ENCODE assay signal across 21 mouse cellular contexts in the genomic region with DNA sequence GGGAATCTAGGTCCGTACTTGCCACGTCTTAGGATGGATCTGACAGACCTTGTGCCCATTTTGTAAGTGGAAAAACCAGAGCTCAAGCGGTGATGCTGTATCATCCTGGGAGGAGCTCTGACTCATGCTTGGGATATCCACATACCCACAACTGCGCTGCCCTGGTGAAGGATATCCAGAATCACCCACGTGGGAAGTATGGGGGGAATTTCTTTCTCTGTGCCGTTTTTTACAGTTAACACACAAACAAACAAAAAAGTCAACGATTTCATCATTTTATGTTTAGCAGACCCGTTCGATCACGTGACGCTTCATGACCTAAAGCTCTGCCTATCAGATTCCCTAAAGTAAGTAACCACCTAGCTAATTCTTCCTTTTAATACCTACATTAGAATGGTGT. TPM values are rescaled to one million over a fixed set of nuclear protein-coding genes. Genes with fewer than 3 reads are reported as not detected.
"Had no signal": no experiment of that assay in that cellular context is flagged by ENCODE, and none has a peak within 500 bp of the region (broad histone marks: within the 10 kb centered on the region; RNA-seq: fewer than 3 reads in every experiment).

No protein-coding gene starts in this region.

- H3K27ac ChIP-seq: lung, embryonic 15.5 days; macrophage; midbrain, embryonic 13.5 days; midbrain, embryonic 15.5 days; neural tube, embryonic 12.5 days; stomach, embryonic 15.5 days; stomach, postnatal 0 days had no signal

- H3K27me3 ChIP-seq: lung, embryonic 15.5 days; megakaryocyte, embryonic 14.5 days; midbrain, embryonic 13.5 days; midbrain, embryonic 15.5 days; neural tube, embryonic 12.5 days; stomach, embryonic 15.5 days had no signal

- H3K4me1 ChIP-seq: lung, embryonic 15.5 days; megakaryocyte, embryonic 14.5 days; midbrain, embryonic 13.5 days; midbrain, embryonic 15.5 days; neural tube, embryonic 12.5 days; stomach, embryonic 15.5 days had no signal

- H3K9ac ChIP-seq: lung, embryonic 15.5 days; midbrain, embryonic 13.5 days; midbrain, embryonic 15.5 days; neural tube, embryonic 12.5 days; stomach, embryonic 15.5 days had no signal

- H3K4me3 ChIP-seq: lung, embryonic 15.5 days; megakaryocyte, embryonic 14.5 days; midbrain, embryonic 13.5 days; midbrain, embryonic 15.5 days; neural tube, embryonic 12.5 days; stomach, embryonic 15.5 days had no signal

- ATAC-seq: lung, postnatal 0 days; midbrain, embryonic 13.5 days; midbrain, embryonic 15.5 days had no signal

- DNase-seq: lung, adult 2 months; lung, postnatal 14 days; lung, postnatal 36 days; right cerebral cortex, postnatal 14 days; thymus, adult 2 months; thymus, postnatal 25 days; thymus, postnatal 4 days had no signal

- H3K9me3 ChIP-seq: lung, embryonic 15.5 days; midbrain, embryonic 13.5 days; midbrain, embryonic 15.5 days; neural tube, embryonic 12.5 days; stomach, embryonic 15.5 days had no signal

- H3K36me3 ChIP-seq: lung, embryonic 15.5 days; midbrain, embryonic 13.5 days; midbrain, embryonic 15.5 days; neural tube, embryonic 12.5 days; stomach, embryonic 15.5 days had no signal

- H3K4me2 ChIP-seq: lung, embryonic 15.5 days; midbrain, embryonic 11.5 days; midbrain, embryonic 13.5 days; midbrain, embryonic 15.5 days; neural tube, embryonic 12.5 days; stomach, embryonic 15.5 days had no signal

RNA-seq across cellular contexts. Expression of gene Abca12, which starts 1.6 kb away (rescaled TPM):
- total RNA-seq: megakaryocyte progenitor cell, adult 5-6 weeks; neutrophil, adult 5-6 weeks had no signal
- polyA plus RNA-seq: lung, postnatal 0 days; macrophage; midbrain, embryonic 11.5 days; midbrain, embryonic 13.5 days; spleen, adult 2 months; urinary bladder, adult 2 months had no signal
